Mouse (Mus musculus) lung, postnatal 36 days (tissue): ENCODE measurements at regions not wholly inside any gene's neighbourhood (a gene's known extent, or its start where the extent isn't known, plus 50 kb on each side); places are given as distances from the start of the nearest gene placed in this dataset.

Source experiments
- DNase-seq: peaks from one replicate; pipeline ENCODE4 v3.0.0; 2022; ENCODE audit warnings: mixed read lengths

GRCm38 (mm10) chr12:13028086-13028485 lies 86.4 kb upstream of the Mycn start:
- no peak for DNase-seq

- peak; percentile 64 for DNase-seq
These were observed 84.4 kb upstream of the Mycn start for GRCm38 (mm10) chr12:13026041-13026580.

GRCm38 (mm10) chr12:13024215-13024841 lies 82.6 kb upstream of the Mycn start:
- no peak for DNase-seq

GRCm38 (mm10) chr12:13011023-13011761 lies 69.5 kb upstream of the Mycn start:
- DNase-seq, result no peak

GRCm38 (mm10) chr12:13010405-13010804 lies 68.7 kb upstream of the Mycn start:
- no peak for DNase-seq

- peak; percentile 22 for DNase-seq
These were observed 67.8 kb upstream of the Mycn start for GRCm38 (mm10) chr12:13009470-13009869.

GRCm38 (mm10) chr12:13002703-13003102 lies 61.0 kb upstream of the Mycn start:
- no peak for DNase-seq

GRCm38 (mm10) chr12:13002069-13002590 lies 60.4 kb upstream of the Mycn start:
- DNase-seq, result no peak

- no peak for DNase-seq
These were observed 54.3 kb upstream of the Mycn start for GRCm38 (mm10) chr12:12995974-12996361.

- DNase-seq, result peak; percentile 82
These were observed 53.6 kb upstream of the Mycn start for GRCm38 (mm10) chr12:12995061-12995973.

GRCm38 (mm10) chr12:12993894-12994714 lies 52.4 kb upstream of the Mycn start:
- peak; percentile 33 for DNase-seq
